Mouse (Mus musculus) T-cell, adult 66 days (primary cell): Measurements from ENCODE around the gene Hcfc1. TPM values are rescaled to one million over a fixed set of nuclear protein-coding genes. Genes with fewer than 3 reads are reported as not detected.

Source experiments
- total RNA-seq, 2 experiments: library from RNA; stranded (reverse); gene quantifications; 3 replicates in 1 of 2; 4 replicates in 1 of 2; pipeline ENCODE4 v1.2.4; 2023

Hcfc1 gene
- 100 to 1,000 TPM in 1 of 2 experiments, 10 to 100 TPM in 1; 96.1 to 110 TPM for total RNA-seq

DNA sequence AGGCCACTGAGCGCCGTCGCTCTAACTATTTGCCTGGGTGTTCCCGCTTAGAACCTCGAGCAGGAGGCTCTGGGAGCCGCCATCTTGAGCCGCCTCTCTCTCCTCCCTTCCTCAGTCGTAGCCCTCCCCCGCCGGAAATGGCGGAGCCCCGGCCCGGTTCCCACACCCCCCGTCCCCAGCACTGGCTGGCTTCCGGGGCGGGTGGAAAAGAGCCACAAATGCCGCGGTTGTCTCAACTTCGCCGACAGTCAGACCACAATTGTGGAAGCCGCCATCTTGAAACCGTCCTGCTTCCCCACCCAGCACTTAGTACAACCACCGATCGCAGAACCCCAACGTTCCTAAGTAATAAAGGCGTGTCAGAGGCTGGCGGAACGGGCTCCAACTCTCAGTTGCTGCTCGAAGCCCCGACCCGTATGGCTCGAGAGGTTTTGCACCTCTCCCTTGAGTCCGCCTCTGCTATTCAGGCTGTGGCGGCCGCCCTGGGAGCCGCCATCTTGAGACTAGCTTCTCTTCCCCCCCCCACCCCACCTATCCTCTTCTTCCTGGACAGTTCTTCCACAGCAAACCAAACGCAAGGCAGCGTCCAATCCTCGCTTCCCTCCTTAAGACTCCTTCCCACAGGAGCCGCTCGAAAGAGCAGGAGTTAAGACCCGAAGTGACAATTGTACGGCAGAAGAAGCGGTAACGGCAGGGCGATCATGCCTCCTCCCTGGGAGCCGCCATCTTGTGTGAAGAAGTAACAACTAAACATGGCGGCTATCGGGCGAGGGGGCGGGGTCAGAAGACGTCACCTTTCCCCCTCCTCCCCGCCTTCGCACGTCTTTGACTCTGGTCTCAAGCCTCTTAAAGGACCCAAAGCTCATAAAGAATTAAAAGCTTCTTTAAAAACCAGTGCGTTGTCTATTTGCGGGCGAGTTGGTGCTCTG lies at the start of gene Hcfc1:
Gene Hcfc1 (minus strand): TSS at position 110 of the 929 bp plus-strand sequence.

DNA sequence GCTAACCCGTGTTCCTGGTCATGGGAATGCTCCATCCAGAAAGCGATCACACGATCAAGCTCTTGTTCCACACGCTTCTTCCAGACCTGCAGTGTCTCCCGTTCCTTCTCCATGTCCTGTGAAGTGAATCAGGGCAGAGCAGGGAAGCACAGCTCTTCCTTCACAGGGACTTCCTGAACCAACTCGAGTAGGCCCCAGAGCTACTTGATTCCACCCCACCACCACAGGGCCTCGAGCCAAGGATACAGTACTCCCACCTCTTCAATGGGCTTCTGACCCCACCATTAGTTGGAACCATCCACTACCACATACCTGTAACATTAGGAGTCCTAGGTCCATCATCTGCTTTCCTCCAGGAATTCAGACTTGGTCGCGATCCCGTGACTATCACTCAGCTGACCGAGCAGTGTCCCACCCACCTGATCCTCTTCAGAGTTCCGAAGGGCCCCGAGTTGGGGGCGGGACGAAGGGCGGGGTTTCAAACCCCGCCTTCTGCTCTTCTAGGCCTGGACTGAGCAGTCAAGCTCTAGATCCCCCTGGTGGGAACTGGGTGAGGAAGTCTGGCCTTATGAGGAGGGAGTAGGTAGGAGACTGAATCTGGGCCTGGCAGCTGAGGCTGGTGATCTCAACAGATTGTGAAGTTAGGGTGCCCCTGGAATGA lies 35.6 kb downstream of the Hcfc1 start, which contains the start of gene Renbp:
Gene Renbp (minus strand): TSS at position 449 of the 661 bp plus-strand sequence.

DNA sequence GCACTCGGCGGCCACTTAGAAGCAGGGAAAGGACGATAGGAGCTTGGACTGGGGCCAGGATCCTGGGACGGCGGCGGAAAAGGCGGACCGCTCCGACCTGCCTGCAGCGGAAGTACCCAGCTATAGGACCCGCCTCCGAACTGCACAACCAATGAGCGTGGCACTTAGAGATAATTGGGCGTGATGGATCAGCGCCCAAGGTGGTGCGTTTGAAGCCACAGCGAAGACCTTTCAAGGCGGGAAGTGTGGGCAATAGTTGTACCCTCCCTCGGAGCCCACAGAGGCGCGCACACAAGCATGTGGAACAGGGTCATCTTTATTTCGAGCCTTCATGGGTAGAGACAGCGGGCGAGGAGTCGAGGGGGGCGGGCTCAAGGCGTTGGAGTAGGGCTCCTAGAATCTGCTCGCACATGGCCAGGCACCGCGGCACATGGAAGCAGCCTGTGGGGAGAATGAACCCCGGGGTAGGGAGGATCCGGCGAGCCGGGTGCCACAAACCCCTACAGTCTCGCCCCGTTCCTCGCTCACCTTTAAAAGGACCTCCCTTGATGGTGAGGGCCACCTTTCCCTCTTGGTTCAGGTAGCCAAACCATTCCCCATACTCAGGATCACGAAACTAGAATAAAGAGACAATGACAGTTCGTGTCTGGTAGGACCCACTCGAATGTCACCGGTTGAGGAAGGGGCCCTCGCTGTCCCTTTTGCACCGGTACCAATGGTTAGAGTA lies 44.2 kb downstream of the Hcfc1 start, which contains the start of the genes Arhgap4 and Naa10:
Gene Arhgap4 (minus strand): TSS at position 48 of the 727 bp plus-strand sequence.
Gene Naa10 (minus strand): TSS at position 122 of the 727 bp plus-strand sequence.

GRCm38 (mm10) chrX:73895719-73896118 lies 70.4 kb downstream of the Hcfc1 start, which contains the start of gene L1cam:
Gene L1cam (minus strand): TSS chrX:73896105.

Other genes starting within 250 kb of the Hcfc1 start
- 10 to 100 TPM; 29.4 to 33.9 TPM for gene Abcd1, start 249.8 kb downstream of the Hcfc1 start, total RNA-seq
- gene Plxnb3, start 209.3 kb downstream of the Hcfc1 start, total RNA-seq: not detected
- under 1 TPM in 1 of 2 experiments, not detected in 1; 0.64 TPM for gene Srpk3, start 192.0 kb downstream of the Hcfc1 start, total RNA-seq
- gene Idh3g, start 179.5 kb downstream of the Hcfc1 start, total RNA-seq: 100 to 1,000 TPM; 125 to 131 TPM
- 100 to 1,000 TPM; 104 to 147 TPM for gene Ssr4, start 179.3 kb downstream of the Hcfc1 start, total RNA-seq
- gene Pdzd4, start 141.4 kb downstream of the Hcfc1 start, total RNA-seq: 1 to 10 TPM; 1.4 to 3.3 TPM
- not detected for gene Avpr2, start 74.3 kb downstream of the Hcfc1 start, total RNA-seq
- gene L1cam, start 70.3 kb downstream of the Hcfc1 start, total RNA-seq: 10 to 100 TPM; 39.9 to 56.0 TPM
- 100 to 1,000 TPM; 287 to 307 TPM for gene Arhgap4, start 44.5 kb downstream of the Hcfc1 start, total RNA-seq
- 10 to 100 TPM; 64.6 to 88.6 TPM for gene Naa10, start 44.4 kb downstream of the Hcfc1 start, total RNA-seq
- 1 to 10 TPM; 2.1 to 6.0 TPM for gene Renbp, start 35.5 kb downstream of the Hcfc1 start, total RNA-seq
- gene Irak1, start 57.6 kb upstream of the Hcfc1 start, total RNA-seq: 100 to 1,000 TPM; 128 to 146 TPM
- not detected for gene Opn1mw, start 161.1 kb upstream of the Hcfc1 start, total RNA-seq
- gene Mecp2, start 169.0 kb upstream of the Hcfc1 start, total RNA-seq: 10 to 100 TPM; 52.2 to 53.0 TPM
- gene Tex28, start 201.5 kb upstream of the Hcfc1 start, total RNA-seq: not detected
- gene Tktl1, start 210.9 kb upstream of the Hcfc1 start, total RNA-seq: 1 to 10 TPM in 1 of 2 experiments, under 1 TPM in 1; 0.30 to 2.2 TPM